In the genomic region with DNA sequence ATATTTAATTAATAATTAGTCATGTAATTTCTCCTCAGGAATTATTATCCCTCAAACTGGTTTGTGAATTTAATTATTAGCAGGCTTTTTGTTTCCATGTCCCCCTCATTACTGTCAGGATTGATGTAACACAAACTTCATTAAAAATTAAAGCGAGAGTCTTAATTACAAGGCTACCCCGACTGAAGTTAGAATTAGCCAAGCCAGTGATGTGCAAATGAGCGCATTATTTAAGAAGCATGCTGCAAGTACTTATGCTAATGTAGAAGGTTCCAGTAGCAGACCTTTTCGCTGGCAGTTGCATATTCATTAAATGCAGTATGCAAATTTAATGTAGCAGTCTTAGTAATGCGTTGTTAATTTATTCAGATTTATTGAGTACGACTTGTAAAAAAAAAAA, we compare ENCODE assay signal across 16 mouse cellular contexts.
DNase-seq lines count a peak whose midpoint lies in the region; ATAC-seq lines count a peak whose summit lies in the region.
"Had no signal": no experiment of that assay in that cellular context is flagged by ENCODE, and none has a peak within 500 bp of the region (broad histone marks: within the 10 kb centered on the region; RNA-seq: fewer than 3 reads in every experiment).

No protein-coding gene starts in this region.

- H3K4me1 ChIP-seq in hindbrain, embryonic 15.5 days (replicated peaks) = no peaks in the 10 kb centered on the region; the same call in 1 of the 2 replicates
- peaks cover 11% of the 10 kb centered on the region for H3K4me1 ChIP-seq in neural tube, embryonic 15.5 days
- no peaks in the 10 kb centered on the region for H3K4me1 ChIP-seq in kidney, embryonic 14.5 days (ENCODE audit: control insufficient read depth, insufficient read depth, low read length)
- H3K4me1 ChIP-seq: limb, embryonic 12.5 days had no signal

- peak; percentile 14 for DNase-seq in brain, adult 2 months (ENCODE audit: low read depth, low spot score)
- peak; percentile 34 for DNase-seq in brain, embryonic 18.5 days (ENCODE audit: low read depth, low spot score)
- no peak for DNase-seq in cerebellum, postnatal 4 days (ENCODE audit: low spot score in 2 of 2)
- DNase-seq in ovary, adult 18-20 months (ENCODE audit: low spot score) = no peak
- DNase-seq: cerebellum, adult 11-12 months; kidney, adult 2 months; kidney, postnatal 25 days; right cerebral cortex, postnatal 25 days had no signal

- H3K36me3 ChIP-seq in hindbrain, embryonic 15.5 days = no peaks in the 10 kb centered on the region
- H3K36me3 ChIP-seq in neural tube, embryonic 15.5 days = no peaks in the 10 kb centered on the region
- no peaks in the 10 kb centered on the region for H3K36me3 ChIP-seq in kidney, embryonic 14.5 days (ENCODE audit: control insufficient read depth, insufficient read depth, low read length)
- H3K36me3 ChIP-seq: G1E; limb, embryonic 12.5 days had no signal

- ATAC-seq in hindbrain, embryonic 15.5 days (ENCODE audit: low FRiP score, low read depth) = peak; percentile 54; the same call in 1 of the 2 replicates
- peak; percentile 61; the same call in 1 of the 2 replicates for ATAC-seq in neural tube, embryonic 15.5 days (ENCODE audit: low FRiP score)
- ATAC-seq in kidney, embryonic 14.5 days (ENCODE audit: low FRiP score, low TSS enrichment) = no peak
- ATAC-seq: CD4-positive, CD25-positive, alpha-beta regulatory T cell, adult 4 months had no signal

- H3K27me3 ChIP-seq in hindbrain, embryonic 15.5 days = 0 out of 2 replicates have a peak, but pooled peaks cover 4% of the 10 kb centered on the region
- H3K27me3 ChIP-seq in neural tube, embryonic 15.5 days (replicated peaks) = peaks cover 28% of the 10 kb centered on the region
- H3K27me3 ChIP-seq in kidney, embryonic 14.5 days (ENCODE audit: control insufficient read depth, insufficient read depth, low read length) = no peaks in the 10 kb centered on the region

- WGBS in hindbrain, embryonic 15.5 days = 22% methylated on average over 6 of the region's 6 CpGs
- WGBS in neural tube, embryonic 15.5 days = 20% methylated on average over 6 of the region's 6 CpGs
- WGBS in kidney, embryonic 14.5 days = 70% methylated on average over 6 of the region's 6 CpGs

- no peak overlapping the region for H3K4me3 ChIP-seq in hindbrain, embryonic 15.5 days
- H3K4me3 ChIP-seq in neural tube, embryonic 15.5 days (replicated peaks) = no peak overlapping the region
- H3K4me3 ChIP-seq in kidney, embryonic 14.5 days (ENCODE audit: low read length) = no peak overlapping the region
- H3K4me3 ChIP-seq: left cerebral cortex, adult 2 months; limb, embryonic 12.5 days had no signal

- H3K9ac ChIP-seq in hindbrain, embryonic 15.5 days = no peak overlapping the region
- no peak overlapping the region for H3K9ac ChIP-seq in neural tube, embryonic 15.5 days (replicated peaks)
- H3K9ac ChIP-seq in kidney, embryonic 14.5 days (ENCODE audit: low read depth, low read length) = no peak overlapping the region
- H3K9ac ChIP-seq: limb, embryonic 12.5 days; liver, embryonic 14.5 days had no signal

- H3K27ac ChIP-seq in hindbrain, embryonic 15.5 days (replicated peaks) = no peak overlapping the region
- H3K27ac ChIP-seq in neural tube, embryonic 15.5 days (replicated peaks) = no peak overlapping the region
- no peak overlapping the region for H3K27ac ChIP-seq in kidney, embryonic 14.5 days (ENCODE audit: low read depth, low read length)
- H3K27ac ChIP-seq: left cerebral cortex, adult 2 months; limb, embryonic 12.5 days; liver, embryonic 14.5 days had no signal

- H3K4me2 ChIP-seq in hindbrain, embryonic 15.5 days = no peak overlapping the region
- H3K4me2 ChIP-seq in neural tube, embryonic 15.5 days = no peak overlapping the region
- H3K4me2 ChIP-seq in kidney, embryonic 14.5 days (replicated peaks; ENCODE audit: low read depth, low read length) = no peak overlapping the region
- H3K4me2 ChIP-seq: limb, embryonic 12.5 days had no signal

- H3K9me3 ChIP-seq in hindbrain, embryonic 15.5 days = no peaks in the 10 kb centered on the region
- no peaks in the 10 kb centered on the region; the same call in 1 of the 2 replicates for H3K9me3 ChIP-seq in neural tube, embryonic 15.5 days (replicated peaks)
- no peaks in the 10 kb centered on the region for H3K9me3 ChIP-seq in kidney, embryonic 14.5 days (ENCODE audit: control insufficient read depth, low read length)
- H3K9me3 ChIP-seq: G1E had no signal

Comparison
In these comparisons a context has a peak if more than half of its experiments do, and no peak if none do; other contexts are left out.
1. DNase-seq: peak in brain, adult 2 months (single experiment) and brain, embryonic 18.5 days (single experiment); none in cerebellum, postnatal 4 days (0 of 2) and ovary, adult 18-20 months (single experiment).